Mouse (Mus musculus) gastrocnemius, postnatal 36 days (tissue): ENCODE measurements around the gene Ivns1abp. TPM values are rescaled to one million over a fixed set of nuclear protein-coding genes. Genes with fewer than 3 reads are reported as not detected.
A peak's percentile ranks its signal among the peaks of the same experiment; 100 is the strongest.
"Not testable (repeated sequence)": the region's sequence is repeated elsewhere in the genome, so short reads cannot be mapped to it uniquely, and the experiment has no call there.

ENCODE experiments used
- DNase-seq, 2 experiments: peaks; one replicate each; pipeline ENCODE4 v3.0.0; 2022
- intact Hi-C: fragments of 180-260 bp; cut with DNase I; formaldehyde crosslinking; loops from one replicate; pipeline ENCODE4 v1.15.1; 2025
- total RNA-seq, 2 experiments: library from RNA; stranded (reverse); gene quantifications; 2 replicates each; pipeline ENCODE4 v1.2.3; 2021

The Ivns1abp gene
- total RNA-seq, 2 experiments from 2014 or later = 97.4 to 111 TPM

DNA sequence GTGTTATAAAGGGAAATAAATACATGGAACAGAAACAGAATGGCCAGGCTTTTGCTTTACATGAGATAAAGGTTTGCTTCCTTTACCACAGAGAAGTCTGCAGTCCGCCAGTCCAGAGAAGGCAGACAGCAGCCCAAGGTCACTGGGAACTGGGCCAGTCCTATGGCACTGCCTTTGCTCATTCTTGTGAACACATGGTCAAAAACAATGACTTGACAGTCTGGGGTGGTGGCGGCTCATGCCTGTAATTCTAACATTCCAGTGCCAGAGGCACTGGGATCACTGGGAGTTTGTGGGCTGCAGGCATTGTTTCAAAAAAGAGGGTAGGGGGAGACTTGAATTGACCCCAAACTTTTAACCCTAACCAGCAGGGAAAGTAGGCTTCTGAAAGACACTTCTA is 5.3 kb upstream of the Ivns1abp start:
- intact Hi-C loops = no loop called here
- no peak for DNase-seq

DNA sequence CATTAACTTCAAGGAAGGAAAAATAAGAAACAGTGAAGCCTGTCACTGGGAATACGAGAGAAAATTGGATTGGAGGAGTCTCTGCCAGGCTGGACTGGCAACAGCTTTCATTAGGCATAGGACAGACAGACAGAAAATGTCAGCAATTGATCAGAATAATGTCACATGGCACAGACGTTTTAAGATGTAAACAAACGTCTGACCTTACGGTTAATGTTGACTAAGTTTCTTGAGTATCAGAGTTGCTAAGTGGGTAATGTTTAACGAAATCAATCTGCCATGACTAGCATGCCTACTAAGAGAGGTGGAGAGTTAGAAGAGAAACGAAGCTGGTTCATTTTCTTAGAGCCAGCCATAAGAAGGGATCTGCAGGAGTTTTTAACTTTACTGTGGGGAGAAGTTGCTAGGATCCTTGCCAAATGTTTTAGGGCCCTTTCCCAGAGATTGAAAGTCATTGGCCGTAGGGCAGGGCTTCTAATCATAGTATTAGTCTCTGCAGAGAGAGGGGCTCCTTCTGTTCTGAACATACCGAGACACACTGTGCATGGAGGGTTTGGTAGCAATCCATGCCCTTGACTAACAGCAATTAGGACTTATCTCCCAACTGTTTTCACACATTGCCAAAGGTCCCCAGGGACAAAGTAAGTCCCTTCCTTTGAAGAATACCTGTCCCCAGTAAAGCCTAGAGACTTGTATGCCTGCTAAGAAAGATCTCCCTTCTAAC is 2.8 kb upstream of the Ivns1abp start:
- DNase-seq = no peak
- intact Hi-C loops = no loop called here

DNA sequence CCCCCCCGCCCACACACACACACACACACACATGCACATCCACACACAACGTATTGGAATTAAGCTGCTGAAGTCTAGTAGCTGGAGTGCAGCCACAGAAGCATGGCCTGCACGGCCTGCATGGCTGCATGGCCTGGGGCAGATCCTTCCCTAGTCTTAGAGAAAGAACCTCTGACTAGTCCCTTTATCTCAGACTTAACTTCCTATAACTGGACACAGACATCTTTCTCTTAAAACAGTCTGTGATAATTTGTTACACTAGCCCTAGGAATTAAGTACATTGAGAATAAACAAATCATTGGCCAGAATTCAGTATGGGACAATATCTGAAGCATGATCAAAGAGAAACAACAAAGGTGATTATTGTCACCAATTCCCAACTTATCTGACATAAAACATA is 2.0 kb upstream of the Ivns1abp start:
- intact Hi-C loops = no loop called here
- no peak for DNase-seq

DNA sequence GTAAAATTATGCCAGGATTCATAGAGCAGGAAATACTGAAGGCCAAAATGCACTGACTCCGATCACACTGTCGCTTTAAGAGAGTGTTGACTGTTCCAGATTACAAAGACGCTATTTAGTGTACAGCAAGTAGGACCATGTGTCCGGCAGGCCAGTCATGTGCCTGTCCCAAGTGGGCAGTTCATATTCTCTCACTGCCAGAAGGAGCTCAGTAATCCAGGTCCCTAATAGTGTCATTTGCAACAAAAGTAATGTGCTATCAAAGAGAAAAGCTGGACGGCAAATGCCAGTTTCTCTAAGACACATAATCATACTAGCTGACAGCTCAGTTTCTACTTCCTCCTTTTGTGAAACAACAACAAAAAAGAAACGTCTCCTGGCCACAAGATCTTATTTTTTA is 1.3 kb upstream of the Ivns1abp start:
- intact Hi-C loops = no loop called here
- no peak for DNase-seq

DNA sequence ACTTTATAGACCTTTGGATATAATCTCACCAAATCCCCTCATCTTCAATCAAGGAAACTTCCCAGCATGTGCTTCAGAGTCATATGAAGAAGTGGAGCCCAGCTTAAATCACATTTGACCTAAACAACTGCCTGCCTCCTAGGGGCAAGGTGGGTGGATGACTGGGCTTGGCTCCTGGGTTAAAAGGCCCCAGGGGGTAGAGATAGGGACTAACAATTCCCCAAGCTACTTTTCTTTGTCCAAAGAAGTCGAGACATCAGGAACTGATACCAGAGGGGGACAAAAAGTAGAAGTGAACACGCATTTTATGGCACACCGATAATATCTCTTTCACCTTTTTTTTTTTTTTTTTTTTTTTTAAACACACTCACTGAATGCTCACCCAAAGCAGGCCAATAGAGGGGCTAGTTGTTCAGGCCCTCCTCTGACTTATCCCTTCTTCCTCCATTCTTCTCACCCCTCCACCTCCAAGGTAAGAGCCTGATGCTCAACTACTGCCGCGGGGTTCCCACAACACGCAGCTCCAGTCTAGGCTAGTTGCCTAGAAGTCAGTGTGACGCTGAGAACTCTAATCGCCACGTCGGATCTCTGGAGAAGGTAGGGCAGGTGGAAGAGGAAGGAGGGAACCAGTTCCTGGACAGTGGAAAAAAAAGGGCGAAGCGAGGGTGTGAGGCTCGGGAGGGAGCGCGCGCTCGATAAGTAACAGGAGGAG is 550 bp upstream of the Ivns1abp start:
- intact Hi-C loops = loop anchor here (2.0 kb wide), 1 partner anchor 265 kb away; no protein-coding TSS in a partner anchor
- DNase-seq = no peak

DNA sequence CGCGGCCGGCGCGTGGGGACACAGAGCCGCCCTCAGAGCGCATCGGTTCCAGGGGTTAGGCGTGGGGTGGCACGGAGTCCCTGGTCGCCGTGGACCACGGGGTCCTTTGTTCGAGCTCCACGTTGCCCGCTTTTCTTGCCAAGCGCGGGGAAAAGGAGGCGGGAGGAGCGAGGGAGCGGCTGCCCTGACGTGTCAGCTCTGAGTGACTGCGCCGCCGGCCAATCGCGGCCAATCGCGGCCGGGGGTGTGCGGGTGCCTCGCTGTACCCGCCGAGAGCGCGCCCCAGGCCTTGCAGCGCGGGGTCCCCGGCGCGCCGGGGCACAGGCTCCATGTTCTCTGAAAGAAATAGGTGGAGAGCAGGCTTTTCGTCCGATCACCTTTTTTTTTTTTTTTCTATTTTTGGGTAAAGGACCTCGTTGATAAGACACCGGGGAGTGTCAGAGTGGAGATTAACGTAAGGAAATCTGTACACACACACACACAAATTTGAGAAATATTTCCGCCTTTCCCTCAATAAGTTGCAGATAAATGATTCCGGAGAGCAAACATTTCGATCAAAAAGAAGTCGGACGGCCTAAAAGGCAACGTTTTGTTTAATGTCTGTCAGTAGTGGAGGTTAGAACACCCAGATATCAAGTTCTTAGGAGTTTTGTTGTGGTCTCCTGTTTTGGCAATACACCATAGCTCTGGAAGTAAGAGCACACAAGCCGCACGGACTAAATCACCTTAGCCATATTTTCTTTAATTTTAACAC is 1.0 kb downstream of the Ivns1abp start:
- intact Hi-C loops = loop anchor here (2.0 kb wide), 1 partner anchor 266 kb away; no protein-coding TSS in a partner anchor
- peak; percentile 94 to 97 for DNase-seq

DNA sequence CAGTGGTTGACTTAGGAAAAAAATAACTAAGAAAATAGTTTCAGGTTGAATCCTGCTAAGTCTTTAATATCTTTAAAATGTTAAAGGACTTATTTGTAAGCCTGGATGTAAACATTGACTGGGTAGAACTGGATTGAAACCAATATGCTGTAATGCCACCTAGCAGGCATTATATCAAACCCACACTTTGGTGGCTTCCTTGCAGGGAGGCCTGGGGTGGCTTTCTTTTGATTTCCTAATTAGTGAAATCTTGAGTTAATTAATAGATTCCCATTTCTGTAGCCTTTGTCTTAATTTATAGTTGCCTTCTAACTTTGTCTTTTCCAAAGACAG is 1.6 kb downstream of the Ivns1abp start:
- no peak for DNase-seq
- intact Hi-C loops = loop anchor here (2.0 kb wide), 1 partner anchor 267 kb away; no protein-coding TSS in a partner anchor

DNA sequence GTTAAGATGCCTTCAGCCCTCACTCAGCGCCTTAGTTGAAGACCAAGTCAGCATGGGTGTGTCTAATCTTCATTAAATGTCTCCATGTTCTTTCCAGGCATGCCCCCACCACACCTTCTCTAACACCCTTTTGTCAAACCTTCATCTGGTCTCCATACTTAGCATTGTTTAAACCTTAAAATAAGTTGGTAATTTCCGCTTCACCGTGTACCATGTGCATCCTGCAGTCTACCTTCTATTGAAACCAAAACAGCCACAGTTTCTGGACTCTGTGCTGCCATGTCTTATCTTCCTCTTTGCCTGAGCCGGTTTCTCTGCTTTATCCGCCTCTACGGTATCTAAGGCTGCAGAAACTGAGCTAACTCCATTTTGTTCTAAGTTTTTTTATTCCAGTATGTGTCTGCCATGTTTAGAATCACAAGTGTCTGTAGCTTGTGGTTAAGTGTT is 2.4 kb downstream of the Ivns1abp start:
- DNase-seq = no peak
- intact Hi-C loops = no loop called here

DNA sequence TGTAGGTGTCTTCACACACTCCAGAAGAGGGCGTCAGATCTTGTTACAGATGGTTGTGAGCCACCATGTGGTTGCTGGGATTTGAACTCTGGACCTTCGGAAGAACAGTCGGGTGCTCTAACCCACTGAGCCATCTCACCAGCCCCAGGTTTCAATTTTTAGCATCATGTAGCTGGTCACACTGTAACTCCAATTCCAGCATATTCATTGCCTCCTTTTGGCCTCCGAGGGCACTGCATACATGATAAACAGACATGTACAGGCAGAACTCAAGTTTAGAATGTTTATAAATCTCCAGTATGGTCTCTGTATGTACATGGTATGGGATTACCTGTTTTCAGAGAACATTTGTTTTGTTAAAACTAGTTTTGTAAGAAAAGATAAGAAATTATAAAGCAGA is 4.0 kb downstream of the Ivns1abp start:
- intact Hi-C loops, DNase-seq: not testable (repeated sequence)

DNA sequence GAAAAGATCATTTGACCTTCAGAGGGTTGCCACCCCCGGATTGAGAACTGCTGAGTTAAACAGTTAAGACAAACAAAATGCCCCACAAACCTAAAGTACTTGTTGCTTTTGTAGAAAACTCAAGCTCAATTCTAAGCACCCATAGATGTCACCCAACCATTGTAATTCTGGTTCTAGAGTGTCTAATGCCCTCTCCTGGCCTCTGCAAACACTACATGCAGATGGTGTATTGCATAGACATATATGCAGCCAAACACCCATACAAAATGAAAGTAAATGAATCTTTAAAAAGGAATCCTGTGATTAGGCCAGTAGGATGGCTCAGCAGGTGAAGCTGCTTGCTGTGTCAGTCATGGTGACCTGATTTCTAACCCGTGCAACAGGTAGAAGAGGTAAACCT is 8.6 kb downstream of the Ivns1abp start:
- no peak for DNase-seq
- intact Hi-C loops = loop anchor here (5.0 kb wide), 1 partner anchor 316 kb away; no protein-coding TSS in a partner anchor

DNA sequence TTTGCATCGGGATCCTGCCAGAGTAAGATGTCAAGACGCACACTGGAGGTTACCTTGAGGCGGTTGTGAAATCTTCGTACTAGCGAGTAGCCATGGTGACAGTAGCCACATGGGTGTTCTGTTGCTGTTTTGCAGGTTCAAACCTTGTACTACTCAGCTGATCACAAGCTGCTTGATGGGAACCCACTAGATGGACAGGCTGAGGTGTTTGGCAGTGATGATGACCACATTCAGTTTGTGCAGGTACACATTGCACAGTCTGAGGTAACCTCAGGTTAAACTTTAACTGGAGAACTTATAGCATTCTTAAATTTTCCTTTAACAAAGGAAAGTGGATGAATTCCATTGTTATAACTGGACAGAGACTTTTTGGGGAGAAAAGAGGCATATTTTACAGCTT is 11.7 kb downstream of the Ivns1abp start:
- no peak for DNase-seq
- intact Hi-C loops = no loop called here

DNA sequence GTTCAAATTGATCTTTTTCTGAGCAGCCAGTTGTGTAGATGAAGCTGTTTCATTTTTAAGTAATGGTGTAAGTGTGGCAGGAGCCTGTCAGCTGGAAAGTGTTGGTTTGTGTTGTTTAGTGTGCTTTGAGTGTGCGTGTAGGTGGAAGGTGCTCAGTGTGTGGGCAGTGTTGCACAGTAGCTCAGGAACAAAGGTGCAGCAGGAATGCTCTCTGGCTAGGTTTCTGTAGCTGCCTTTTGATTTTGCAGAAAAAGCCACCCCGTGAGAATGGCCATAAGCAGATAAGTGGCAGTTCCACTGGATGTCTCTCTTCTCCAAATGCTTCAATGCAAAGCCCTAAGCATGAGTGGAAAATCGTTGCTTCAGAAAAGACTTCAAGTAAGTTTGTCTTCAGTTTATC is 15.1 kb downstream of the Ivns1abp start:
- intact Hi-C loops = no loop called here
- DNase-seq = no peak

DNA sequence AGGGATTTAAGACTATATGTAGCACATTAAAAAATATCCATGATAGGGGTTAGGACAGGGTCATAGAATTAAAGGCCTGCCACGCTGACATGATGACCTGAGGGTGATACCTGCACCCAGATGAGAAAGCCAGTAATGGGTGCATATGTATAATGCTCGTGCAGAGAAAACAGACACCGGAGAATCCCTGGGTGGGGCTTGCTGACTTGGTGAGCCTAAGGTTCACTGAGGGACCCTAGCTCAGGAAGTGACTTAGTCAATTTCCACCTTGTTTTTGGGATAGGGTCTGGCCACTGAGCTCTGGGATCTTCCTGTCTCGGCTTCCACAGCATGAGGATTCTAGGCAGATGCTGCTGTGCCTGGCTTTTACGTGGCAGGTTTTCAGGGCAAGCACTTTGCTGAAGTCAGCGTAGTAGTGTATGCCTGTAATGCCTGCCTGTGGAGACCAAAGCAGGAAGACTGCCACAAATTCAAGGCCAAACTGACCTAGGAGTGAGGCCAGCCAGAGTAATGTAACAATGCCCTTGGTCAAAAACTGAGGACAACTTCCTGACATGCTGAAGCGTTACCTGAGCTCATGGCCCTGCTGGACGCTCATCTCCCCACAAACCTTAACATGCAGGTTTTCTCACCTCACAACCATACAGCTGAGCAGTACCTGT is 22.8 kb downstream of the Ivns1abp start:
- intact Hi-C loops = no loop called here
- no peak for DNase-seq

DNA sequence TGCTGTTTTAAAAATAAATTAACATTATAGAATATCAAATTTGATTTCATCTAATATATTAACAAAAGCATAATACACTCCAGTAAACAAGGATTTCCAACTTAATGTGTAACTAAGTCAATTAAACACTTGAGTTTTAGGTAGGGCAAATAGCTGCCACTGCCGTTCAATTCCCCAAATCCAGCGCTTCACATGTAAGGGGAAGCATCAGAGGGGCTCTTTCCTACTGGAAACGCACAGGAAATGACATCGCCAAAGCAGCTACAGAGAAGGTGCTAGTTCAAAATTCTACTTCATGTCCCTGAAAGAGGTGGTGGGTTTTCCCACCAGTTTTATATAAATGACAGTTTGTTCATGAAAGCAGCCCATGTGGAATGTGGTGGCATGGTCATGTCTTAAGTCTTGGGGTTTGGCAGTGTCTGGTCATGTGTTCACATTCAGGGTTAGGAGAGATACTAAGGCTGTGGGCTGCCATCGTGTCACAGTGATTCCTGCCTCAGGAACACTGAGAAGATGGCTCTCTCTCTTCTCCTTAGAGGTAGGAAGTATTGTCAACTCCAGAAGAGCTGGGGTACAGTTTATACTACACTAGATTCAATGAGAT is 23.5 kb downstream of the Ivns1abp start:
- no peak for DNase-seq
- intact Hi-C loops = no loop called here

DNA sequence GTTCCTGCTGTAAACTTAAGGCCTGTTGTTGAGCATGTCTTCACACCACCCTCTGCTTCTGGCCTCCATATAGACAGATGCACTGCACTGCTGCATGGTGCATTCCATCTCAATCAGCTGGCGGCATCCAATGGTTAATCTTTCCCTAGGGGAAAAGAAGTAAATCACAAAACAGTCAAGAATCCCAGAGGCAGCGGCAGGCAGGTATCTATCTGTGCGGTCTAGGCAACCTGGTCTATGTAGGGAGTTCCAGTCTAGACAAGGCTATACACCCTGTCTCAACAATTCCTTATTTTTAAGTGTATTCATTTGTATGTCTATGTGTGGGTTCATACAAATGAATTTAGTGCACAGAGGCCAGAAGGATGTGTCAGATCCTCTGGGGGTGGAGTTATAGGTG is 24.2 kb downstream of the Ivns1abp start:
- DNase-seq = no peak
- intact Hi-C loops = no loop called here

DNA sequence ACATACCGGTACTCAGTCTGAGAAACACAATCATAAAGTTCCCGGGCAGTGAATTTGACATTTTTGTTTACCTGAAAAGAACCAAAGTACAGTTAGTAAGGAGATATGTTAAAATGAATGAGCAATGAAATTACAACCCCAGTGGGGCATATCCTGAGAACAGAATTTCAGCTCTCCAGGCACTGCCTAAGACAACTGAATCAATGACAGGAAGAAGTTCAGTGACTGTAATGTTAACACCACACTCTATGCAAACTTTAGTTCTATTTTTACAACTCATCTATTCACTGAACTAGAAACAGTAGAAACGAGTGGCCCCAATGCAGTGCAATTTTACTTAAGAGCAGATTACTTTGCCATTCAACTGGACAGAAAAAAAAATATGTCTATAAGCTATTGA is 26.3 kb downstream of the Ivns1abp start:
- DNase-seq = no peak
- intact Hi-C loops = no loop called here

DNA sequence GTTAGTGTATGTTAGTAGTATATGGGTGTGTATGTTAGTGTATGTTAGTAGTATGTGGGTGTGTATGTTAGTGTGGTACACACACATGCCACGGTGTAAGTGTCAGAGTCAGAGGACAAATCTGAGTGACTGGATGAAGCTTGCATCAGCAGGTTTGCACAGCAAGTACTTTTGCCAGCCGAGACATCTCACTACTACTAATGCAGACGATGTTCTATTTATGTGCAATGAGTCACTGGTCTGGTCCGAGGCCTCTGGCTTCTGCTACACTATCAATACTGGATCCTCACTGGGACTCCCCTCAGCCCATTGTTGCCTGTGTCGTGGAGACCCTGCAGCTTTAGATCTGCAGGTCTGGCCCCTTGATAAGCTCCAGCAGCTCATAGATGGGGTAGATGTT is 27.3 kb downstream of the Ivns1abp start:
- intact Hi-C loops = no loop called here
- no peak for DNase-seq

DNA sequence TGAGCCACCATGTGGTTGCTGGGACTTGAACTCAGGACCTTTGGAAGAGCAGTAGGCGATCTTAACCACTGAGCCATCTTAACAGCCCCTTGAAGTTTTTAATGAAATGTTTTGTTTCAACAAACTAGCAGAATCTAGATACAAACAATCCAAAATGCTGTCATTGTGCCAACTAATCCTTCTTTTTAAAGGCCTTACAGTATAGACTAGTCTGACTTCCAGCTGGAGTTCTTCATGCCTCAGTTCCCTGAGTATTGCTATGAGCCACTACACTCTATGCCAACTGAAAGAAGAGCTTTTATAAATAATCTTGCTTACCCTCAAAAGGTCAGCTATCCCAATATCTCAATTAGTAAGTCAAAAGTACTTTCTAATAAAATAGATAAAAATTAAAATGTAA is 28.5 kb downstream of the Ivns1abp start:
- intact Hi-C loops = no loop called here
- DNase-seq = no peak

DNA sequence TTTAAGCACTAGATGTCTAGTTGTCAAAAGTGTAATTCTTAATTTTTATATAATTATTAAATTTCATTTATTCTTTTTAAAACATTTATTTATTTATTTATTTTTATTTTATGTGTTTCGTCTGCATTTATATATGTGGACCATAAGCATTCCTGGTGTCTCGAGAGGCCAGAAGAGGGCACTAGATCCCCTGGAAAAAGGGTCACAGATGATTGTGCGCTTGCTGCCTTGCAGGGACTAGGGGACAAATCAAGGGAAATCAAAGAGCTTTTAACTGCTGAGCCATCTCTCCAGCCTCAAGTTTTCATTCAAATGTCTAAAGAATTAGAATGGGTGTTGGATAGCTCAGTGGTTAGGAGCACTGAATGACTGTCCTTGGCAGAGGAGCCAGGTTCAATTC is 33.1 kb downstream of the Ivns1abp start:
- no peak for DNase-seq
- intact Hi-C loops = no loop called here

DNA sequence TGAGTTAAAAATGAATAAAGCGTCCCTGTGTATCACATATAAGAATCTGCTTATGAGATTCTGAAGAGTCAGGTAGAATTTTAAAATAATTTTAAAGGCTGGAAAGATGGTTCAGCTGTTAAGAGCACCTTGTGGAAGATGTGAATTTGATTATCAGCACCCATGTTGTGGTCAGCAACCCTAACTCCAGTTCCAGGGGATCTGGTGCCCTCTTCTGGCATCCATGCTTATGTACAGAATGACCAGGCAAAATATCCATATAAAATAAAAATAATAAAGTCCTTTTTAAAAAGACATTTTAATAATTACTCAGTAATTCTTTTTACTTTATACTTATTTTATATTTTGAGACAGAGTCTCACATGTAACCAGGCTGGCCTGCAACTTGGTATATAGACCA is 45.8 kb downstream of the Ivns1abp start:
- intact Hi-C loops = no loop called here
- DNase-seq = no peak

DNA sequence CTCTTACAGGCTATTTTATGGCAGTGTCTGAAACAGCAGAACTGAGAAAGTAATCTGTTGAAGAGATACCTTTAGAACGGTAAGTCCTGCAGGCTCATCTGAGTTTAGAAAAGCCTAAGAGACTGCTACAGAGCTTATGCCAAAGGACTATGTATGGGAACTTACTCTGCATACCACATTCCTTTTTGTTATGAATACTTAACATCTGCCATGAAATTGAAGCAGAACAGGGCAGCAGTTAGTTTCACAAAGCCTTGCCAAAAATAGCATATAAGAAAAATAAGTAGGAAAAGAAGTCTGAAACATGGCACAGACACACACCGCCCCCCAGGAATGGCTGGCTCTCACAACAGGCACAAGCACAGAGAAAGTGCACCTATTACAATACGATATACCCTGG is 65.5 kb downstream of the Ivns1abp start:
- intact Hi-C loops = no loop called here
- no peak for DNase-seq
